Mouse (Mus musculus): ENCODE measurements around the gene Prss37.
A peak's percentile ranks its signal among the peaks of the same experiment; 100 is the strongest.

The Prss37 gene

DNA sequence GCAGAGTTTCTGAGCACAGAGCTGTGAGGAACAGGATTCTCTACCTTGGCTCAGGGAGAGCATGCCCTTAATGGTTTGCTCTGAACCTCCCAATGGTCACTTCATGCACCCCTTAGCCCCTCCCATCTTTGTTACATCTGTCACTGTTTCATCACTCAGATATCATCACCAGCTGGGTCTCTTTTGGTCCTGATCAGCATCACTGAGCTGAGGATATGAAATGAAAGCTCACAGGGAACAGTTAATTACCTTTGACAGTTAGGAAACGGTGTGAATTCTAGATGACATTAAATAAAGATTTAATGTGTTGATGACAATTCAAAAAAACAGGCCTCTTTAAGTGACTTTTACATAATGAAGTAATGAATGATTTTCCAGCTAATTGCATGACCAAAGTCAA lies at the start of gene Prss37:
Gene Prss37 (minus strand): TSS at position 101 of the 400 bp plus-strand sequence.
- DNase-seq = no peak

DNA sequence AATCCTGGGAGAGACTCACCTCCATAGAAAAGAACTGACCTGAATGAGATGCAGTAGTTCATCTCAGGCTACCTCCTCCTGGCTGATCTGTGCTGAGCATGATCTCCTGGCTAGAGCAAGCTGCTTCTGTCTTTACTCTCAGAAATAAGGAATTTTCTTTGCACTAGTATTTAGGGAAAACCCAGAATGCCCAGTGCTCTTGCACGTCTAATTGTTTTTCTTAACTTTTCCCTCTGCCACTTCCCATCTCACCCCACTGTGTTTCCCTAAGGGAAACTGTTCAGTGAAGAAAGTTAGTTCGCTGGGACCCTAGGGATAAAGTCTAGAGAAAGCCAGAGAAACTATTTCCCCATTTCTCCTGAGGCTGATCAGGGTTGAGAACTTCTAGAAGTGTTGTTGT lies 35.6 kb upstream of the Prss37 start, which contains the start of gene Olfr461:
Gene Olfr461 (minus strand): TSS at position 101 of the 400 bp plus-strand sequence.
- no peak for DNase-seq

DNA sequence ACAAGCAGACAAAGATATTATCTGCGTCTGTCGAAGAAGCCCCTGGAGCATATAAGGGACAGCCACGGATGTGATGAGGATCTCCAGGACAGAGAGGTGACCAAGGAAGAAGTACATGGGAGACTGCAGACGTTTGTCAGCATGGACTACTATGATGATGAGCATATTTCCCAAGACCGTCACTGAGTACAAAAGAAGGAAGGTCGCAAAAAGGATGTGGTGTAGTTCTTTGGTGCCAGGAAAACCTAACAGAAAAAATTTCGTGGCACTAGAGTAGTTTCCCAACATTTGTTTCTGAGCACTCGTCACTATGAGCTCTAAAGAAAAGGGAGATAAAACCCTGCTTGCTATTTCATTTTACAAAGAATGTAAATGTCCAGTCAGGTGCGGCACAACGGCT lies 25.4 kb upstream of the Prss37 start:
- DNase-seq = no peak

DNA sequence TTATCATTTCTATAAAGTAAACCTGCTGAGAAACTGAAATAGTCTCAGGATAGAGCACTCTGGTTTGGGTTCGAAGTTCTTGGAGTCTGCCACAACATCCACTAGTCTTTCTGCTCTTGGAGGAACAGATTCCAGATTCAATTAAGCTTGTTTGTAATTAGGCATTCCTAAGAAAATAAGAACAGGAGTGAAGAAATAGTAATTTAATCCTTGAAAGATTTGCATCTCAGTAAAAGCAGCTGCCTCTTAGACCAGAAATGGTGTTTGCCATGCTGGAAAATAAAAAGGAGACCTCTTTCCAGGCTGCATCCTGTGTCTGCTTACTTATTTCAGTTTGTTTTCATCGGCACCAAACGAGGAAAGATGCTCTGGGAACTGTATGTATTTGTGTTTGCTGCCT lies 26.1 kb downstream of the Prss37 start, which contains the start of gene Tas2r108:
Gene Tas2r108 (plus strand): TSS at position 301 of the 400 bp plus-strand sequence.
- DNase-seq = no peak

DNA sequence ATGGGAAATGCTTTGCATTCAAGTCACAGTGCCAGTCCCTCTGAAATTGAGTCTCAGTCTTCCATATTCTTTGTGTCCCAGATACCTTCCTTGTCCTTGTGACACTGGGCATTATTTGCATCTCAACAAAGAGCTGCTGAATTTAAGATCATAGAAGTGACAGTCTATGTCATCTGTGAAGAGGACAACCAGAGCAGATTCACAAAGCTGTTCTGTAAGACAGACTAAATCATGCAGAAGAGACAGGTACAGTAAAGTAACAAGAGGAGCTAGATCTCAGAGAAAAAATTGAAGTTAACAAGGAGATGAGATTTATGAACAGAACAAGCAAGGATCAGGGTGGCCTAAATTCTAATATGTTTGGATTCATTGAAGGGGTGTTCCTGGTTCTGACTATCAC lies 28.4 kb downstream of the Prss37 start, which contains the start of gene Tas2r137:
Gene Tas2r137 (plus strand): TSS at position 301 of the 400 bp plus-strand sequence.
- DNase-seq = no peak

DNA sequence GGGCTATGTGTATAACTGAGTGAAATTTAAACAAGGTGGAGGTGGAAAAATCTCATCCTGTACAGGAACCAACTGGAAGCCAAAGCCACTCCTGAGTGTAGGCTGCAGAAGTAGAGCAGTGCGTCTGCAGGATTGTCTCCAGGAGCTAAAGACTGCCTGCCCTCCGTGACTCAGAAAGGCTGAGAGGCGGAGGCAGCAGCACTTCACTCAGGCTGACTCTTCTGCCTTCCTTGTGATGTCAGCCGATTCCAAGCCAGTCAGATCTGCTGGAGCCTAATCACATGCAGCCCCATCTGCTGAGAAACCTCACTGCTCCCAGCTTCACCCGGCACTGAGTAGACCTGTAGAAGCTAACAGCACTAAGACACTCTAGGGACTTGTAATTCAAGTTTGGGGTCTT lies 37.0 kb downstream of the Prss37 start:
- DNase-seq = no peak

DNA sequence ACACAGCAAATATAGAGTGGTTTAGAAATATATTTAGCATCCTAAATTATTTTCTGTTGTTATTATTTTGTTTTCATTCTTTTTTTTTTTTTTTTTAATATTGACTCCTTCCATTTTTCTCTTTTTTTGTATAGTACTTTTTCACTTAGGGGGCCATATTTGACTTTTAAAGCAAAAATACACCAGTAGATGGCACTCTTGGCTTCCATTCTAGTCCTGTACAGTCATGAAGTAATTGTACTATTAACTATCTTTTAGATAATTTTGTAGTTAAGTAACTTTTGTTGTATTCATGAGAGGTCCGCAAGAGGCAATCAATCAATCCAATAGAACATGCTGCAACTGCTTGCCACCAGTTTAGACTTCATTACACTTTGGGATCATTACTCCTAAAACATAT lies 39.6 kb downstream of the Prss37 start:
- no peak for DNase-seq

DNA sequence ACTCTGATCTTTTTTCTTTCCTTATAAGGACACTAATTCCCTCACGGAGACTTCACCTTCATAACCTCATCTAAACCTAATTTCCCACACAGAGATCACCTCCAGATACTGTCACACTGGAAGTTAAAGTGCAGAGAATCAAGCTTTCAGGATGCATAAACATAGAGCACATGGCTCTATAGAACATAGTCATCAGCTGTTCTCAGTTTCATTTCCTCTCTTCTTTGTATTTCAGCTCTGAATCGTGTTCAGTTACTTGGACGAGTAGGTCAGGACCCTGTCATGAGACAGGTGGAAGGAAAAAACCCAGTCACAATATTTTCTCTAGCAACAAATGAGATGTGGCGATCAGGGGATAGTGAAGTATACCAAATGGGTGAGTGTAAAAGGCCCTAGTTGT lies 43.2 kb downstream of the Prss37 start:
- no peak for DNase-seq

DNA sequence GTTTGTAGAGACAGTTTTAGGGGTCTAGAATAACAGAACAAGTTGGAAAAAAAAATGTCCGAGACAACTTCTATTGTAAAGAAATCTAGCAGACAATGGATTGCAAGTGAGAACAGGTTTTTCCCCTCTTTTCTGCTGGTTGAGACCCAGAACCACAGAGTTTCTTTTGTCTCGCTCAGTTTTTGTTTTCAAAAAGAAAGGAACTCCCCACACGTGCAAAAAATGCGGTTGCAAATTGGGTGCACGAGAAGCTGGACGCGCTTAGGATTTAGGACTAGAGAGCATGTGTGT lies 47.6 kb downstream of the Prss37 start:
- peak in 1 of 2 experiments; percentile 7 for DNase-seq

DNA sequence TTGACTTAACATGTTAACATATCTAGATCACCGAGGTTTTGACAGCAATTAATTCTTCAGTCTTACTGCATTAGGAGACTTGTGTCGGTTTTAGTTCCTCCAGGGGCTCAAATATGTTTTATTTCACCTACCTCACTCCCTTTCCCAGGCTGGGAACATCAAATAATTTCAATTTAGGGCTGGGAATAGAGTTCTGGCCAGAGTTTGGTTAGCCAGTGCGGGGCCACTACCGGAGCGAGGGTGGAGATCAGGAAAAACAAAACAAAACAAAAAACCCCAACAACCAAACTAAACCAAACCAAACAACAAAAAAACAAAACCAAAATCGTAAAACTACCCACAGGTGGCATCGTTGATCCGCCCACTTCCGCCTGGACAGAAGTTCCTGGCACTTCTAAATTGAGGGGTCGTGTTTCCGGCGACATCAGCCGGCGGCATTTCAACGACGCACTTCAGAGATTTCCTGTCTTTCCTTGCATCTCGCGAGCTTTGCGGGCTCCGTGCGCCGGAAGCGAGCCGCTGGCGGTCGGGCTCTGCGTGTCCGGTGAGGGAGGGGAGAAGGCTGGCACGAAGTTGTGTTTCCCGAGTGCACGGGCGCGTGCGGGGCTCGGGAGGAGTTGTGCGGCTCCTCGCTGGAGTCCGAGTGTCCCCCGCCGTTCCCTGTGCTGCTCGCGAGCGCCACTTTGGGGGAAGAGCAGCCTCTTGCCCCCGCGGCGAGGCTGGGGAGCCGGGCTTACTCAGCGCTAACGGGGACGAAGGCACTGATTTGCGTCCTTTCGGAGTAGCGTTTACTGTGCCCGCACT lies 48.2 kb downstream of the Prss37 start, which contains the start of gene Ssbp1:
Gene Ssbp1 (plus strand): TSS at position 437 of the 804 bp plus-strand sequence.
- peak; percentile 96 for DNase-seq

DNA sequence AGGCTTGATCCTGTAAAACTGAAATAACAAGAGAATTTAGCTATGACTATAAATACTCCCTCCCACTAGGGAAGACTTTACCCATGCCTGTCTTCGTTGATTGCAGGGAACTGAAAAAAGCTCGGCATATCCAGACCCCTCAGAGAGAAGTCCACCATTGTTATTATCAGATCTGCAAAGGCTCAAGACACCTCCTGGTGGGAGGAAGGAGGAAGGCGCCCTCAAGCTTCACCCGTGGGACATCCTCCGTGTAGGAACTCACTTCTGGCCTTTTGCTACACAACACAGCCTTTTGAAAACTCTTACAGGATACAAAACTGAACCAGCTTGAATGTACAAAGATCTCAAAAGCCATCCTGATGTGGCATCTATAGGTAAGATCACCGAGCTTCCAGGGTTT lies 53.6 kb downstream of the Prss37 start:
- peak in 1 of 2 experiments; percentile 11 for DNase-seq

All from kidney, postnatal 36 days (tissue).